Mouse (Mus musculus) 416B (cell line): ENCODE measurements around the gene Gstm7.
"Not testable (repeated sequence)": the region's sequence is repeated elsewhere in the genome, so short reads cannot be mapped to it uniquely, and the experiment has no call there.

Experiments used
- DNase-seq: peaks from one replicate; pipeline ENCODE4 v3.0.0; 2011; ENCODE audit warnings: low read depth

Gstm7 gene

GRCm38 (mm10) chr3:107931670-107932069 lies at the start of gene Gstm7:
Gstm7 (minus strand) TSS chr3:107931817.
- DNase-seq = peak; percentile 94

GRCm38 (mm10) chr3:107981261-107981660 lies 49.6 kb upstream of the Gstm7 start:
- DNase-seq = no peak

- DNase-seq = no peak
Observed at GRCm38 (mm10) chr3:107977691-107978090, 46.1 kb upstream of the Gstm7 start.

GRCm38 (mm10) chr3:107974237-107974636 lies 42.6 kb upstream of the Gstm7 start:
- peak; percentile 76 for DNase-seq

- DNase-seq = no peak
Observed at GRCm38 (mm10) chr3:107972070-107972469, 40.5 kb upstream of the Gstm7 start.

- DNase-seq = not testable (repeated sequence)
Observed at GRCm38 (mm10) chr3:107971101-107971500, 39.5 kb upstream of the Gstm7 start.

DNA sequence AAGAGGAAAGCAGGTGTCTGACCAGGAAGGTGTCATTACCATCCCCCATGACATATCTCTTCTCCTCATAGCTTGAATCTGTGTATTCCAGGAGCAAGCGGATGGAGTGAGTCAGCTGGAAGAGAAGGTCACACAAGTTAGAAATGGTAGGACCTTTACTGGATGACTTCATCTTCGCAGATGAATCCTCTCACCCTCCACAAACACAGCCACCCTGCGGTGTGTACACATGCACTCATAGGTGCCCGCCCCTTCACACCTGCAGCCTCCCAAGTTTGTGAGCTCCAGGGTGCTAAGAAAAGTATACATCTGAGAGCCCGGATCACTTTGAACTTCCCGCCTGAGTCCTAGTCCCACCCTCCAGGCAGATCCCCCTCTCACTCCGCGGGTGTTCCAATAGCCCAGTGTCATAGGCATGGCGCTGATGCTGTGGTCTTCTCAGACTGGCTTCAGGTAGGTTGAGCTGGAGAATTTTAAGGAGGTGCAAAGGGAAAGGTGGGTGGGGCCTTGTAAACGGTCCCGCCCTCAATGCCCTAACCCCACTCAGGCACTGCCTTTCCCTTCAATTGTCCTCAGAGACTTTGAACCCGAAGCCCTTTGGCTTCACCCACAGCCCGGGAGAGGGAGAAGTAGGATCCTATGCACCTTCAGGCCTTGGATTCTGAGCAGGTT lies 37.2 kb upstream of the Gstm7 start, which contains the start of gene Gstm3:
Gene Gstm3, minus strand, starts transcription at position 560 of the 672 bp plus-strand sequence.
- no peak for DNase-seq

DNA sequence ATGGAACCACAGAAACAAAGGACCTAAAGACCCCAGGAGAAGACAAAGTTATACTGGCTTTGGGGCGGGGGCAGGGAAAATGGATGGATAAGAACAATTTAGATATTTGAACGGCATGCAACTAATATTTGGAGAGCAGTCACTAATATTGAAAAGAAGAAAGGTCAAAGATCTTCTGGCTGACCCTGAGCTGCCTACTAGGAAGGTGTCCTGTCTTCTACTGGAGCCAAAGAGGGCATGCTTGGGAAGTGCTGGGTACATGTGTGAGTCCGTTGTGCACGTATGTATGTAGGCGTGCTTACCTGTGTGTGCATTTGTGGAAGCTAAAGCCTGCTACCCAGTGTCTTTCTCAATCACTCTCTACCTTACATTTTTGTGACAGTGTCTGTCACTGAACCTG lies 35.0 kb upstream of the Gstm7 start:
- no peak for DNase-seq

DNA sequence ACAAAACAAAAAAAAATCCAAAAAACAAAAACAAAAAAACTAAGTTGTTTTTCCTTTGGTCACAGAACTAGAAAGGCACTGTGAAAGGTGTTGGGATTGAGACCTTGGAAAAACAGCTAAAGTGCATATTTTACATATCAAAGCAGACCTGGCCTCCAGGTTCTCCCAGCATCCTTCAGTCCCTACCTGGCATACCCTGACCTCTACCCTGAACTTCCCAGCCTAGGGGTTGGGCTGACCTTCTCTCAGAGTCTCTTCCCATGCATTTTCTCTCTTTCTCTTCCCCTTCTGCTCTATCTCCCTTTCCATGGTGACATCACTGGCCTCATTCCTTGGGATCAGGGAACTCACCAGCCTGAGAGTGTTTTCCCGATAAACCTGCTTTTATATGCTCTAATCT lies 34.0 kb upstream of the Gstm7 start:
- no peak for DNase-seq

GRCm38 (mm10) chr3:107964656-107965308 lies 33.2 kb upstream of the Gstm7 start:
- peak; percentile 79 for DNase-seq

- DNase-seq = no peak
Observed at GRCm38 (mm10) chr3:107964026-107964425, 32.4 kb upstream of the Gstm7 start.

GRCm38 (mm10) chr3:107955260-107955659 lies 23.6 kb upstream of the Gstm7 start:
- not testable (repeated sequence) for DNase-seq

- DNase-seq = no peak
Observed at GRCm38 (mm10) chr3:107953906-107954305, 22.3 kb upstream of the Gstm7 start.

- DNase-seq = peak; percentile 79
Observed at GRCm38 (mm10) chr3:107953328-107953755, 21.7 kb upstream of the Gstm7 start.

DNA sequence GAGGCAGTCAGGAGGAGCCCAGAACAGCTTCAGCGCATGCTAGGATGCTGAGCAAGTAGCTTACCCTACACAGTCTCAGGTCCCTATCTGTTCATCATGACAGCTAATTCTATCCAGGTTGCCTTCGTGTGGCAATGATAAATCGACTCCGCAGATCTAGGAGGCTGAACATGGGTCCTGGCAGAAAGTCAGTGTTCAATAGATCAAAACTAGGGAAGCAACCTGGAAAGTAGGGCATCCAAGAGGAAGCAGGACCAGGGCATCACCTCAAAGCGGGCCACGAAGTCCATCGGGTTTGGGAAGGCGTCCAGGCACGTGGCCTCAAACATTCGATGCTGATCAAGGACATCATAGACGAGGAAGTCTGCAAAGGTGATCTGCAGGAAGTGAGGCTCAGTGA lies 18.9 kb upstream of the Gstm7 start:
- DNase-seq = no peak

GRCm38 (mm10) chr3:107949461-107949860 lies 17.8 kb upstream of the Gstm7 start:
- not testable (repeated sequence) for DNase-seq

DNA sequence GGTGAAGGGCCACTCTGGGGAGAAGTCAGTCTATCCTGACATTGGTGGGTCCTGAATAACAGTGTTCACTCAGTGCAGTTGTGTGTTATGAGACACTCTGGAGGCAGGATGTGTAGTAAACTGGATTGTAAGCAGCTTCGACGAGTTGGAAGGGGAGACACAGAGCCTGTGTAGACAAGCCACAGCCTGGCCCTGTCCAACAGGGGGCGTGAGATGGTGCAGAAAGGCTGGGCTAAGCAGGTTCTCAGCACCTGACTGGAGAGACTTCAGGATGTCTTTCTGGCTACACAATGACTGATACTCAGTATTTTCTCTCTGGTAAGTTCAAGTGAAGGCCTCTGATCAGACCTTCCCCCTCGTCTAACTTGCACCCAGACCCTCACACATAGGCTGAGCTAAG lies 14.1 kb upstream of the Gstm7 start:
- peak; percentile 11 for DNase-seq

- DNase-seq = no peak
Observed at GRCm38 (mm10) chr3:107943239-107943990, 11.8 kb upstream of the Gstm7 start, which contains the start of gene Gstm6. Gstm6 (minus strand) TSS chr3:107943749.

DNA sequence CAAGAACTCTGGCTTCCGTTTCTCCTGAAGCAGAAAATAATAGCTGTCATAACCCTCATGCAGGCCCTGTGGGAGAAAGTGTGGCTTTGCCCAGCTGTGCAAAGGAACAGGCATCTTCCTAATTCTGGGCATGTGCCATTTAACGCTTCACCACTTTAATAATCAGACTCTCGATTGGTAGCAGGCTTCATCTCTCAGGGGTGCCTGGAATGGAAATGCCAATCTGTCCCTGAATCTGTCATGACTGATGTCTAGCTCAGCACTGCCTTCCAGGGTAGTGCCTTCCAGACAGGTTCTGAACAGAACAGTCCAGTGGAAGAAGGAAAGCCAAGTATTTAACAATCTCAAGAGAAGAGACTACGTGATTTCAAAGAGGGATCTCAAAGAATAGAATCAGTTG lies 9.6 kb upstream of the Gstm7 start:
- DNase-seq = no peak

DNA sequence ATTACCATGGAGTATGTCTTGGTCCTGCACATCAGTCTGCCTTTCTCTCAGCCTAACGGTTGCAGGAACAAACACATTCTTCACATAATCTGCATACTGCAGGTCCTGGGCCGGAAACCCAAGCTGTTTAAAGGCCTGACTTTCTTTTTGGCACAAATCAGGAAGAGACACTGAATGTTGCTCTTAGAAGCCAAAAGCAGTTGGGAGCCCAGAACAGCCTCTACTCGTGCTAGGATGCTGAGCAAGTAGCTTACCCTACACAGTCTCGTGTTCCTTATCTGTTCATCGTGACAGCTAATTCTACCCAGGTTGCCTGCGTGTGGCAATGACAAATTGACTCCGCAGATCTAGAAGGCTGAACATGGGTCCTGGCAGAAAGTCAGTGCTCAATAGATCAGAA lies 8.9 kb upstream of the Gstm7 start:
- DNase-seq = no peak

- no peak for DNase-seq
Observed at GRCm38 (mm10) chr3:107939830-107940229, 8.2 kb upstream of the Gstm7 start.

DNA sequence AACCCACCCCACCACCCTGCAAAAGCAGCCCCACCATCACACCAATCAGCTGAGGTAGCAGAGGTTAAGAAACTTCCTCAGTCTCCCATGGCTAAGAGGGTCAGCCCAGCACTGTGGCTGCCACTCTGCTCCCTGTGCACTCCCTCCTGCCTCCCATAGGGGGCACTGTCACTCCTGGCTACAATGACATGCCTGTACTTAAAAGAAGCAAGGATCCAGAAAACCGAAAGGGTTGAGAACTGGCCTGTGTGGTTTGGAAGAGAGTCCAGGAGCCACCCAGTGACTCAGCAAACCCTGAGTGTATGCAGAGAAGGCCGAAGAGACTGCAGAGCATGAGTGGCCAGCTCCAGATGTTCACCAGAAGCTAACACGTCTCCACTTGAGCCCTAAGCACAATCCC lies 7.8 kb upstream of the Gstm7 start:
- DNase-seq = peak; percentile 94

DNA sequence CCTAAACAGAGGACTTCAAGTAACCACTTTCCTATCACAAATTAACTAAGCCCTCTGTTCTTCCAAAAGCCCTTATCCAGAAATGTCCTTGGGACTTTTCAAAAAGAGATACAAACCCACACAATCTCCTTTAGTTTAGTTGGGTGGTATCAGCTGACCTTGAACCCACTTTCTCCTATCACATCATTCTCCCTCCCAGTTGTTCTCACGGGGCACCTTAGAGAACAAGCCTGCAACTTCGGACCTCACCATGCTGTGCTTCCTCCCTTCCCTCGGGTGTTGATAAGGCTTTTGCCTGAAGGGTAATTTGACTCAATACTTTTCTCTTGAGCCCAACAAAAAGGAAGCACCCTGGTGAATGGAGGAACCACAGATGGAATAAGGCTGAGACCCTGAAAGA lies 4.3 kb upstream of the Gstm7 start:
- no peak for DNase-seq
